Mouse (Mus musculus): ENCODE results near the gene Gm42906.

- TF ChIP-seq TAL1 (IDR thresholded peaks at IDR 0.05; ENCODE audit: low read length): no peak
- no peak for TF ChIP-seq GATA1 (IDR thresholded peaks at IDR 0.05; ENCODE audit: low read length)
Observed at GRCm38 (mm10) chr5:151407493-151407892, 20.5 kb downstream of the Gm42906 start.
